Mouse (Mus musculus) spleen, adult 2 months (tissue): ENCODE data around the gene Slc25a23. TPM values are rescaled to one million over a fixed set of nuclear protein-coding genes. Genes with fewer than 3 reads are reported as not detected.

Experiments
- DNase-seq, 2 experiments: peaks; one replicate each; pipeline versions ENCODE4 v3.0.0 to v3.0.0-alpha.2; 2012 to 2021; ENCODE audit warnings: low spot score in 2 of 2, low read depth in 1 of 2
- H3K27ac ChIP-seq: fragments of 200-500 bp; 2 replicates; pipeline ENCODE4 v1.5.1; 2012; ENCODE audit warnings: low read length, inconsistent platforms; ENCODE audit not compliant: insufficient read depth
- H3K27me3 ChIP-seq: fragments of 200-500 bp; 2 replicates; pipeline ENCODE4 v1.6.1; 2012; ENCODE audit warnings: mild to moderate bottlenecking, moderate library complexity, low read length, inconsistent platforms; ENCODE audit not compliant: control insufficient read depth, insufficient read depth
- H3K36me3 ChIP-seq: fragments of 200-500 bp; 2 replicates; pipeline ENCODE4 v1.6.1; 2012; ENCODE audit warnings: mild to moderate bottlenecking, low read length, inconsistent platforms; ENCODE audit not compliant: control insufficient read depth, insufficient read depth
- H3K4me1 ChIP-seq: fragments of 200-500 bp; 2 replicates; pipeline ENCODE4 v1.6.1; 2011; ENCODE audit warnings: inconsistent platforms; ENCODE audit not compliant: control insufficient read depth, insufficient read depth, insufficient read length
- H3K4me3 ChIP-seq: fragments of 200-500 bp; 2 replicates; pipeline ENCODE4 v1.5.1; 2011; ENCODE audit warnings: mild to moderate bottlenecking, inconsistent platforms; ENCODE audit not compliant: insufficient read depth, insufficient read length; ENCODE audit errors: extremely low read depth
- CTCF ChIP-seq: fragments of 200-500 bp; IDR thresholded peaks from 2 replicates; pipeline ENCODE4 v1.5.1; 2011; ENCODE audit warnings: mild to moderate bottlenecking, inconsistent platforms; ENCODE audit not compliant: insufficient read depth, insufficient read length, insufficient replicate concordance; ENCODE audit errors: extremely low read depth
- POLR2A ChIP-seq: fragments of 200-500 bp; IDR thresholded peaks from 2 replicates; pipeline ENCODE4 v1.6.1; 2011; ENCODE audit warnings: low read depth, low read length, inconsistent platforms
- WGBS: fragments of 180-500 bp; shearing (Covaris S2); methylation state at CpG from one replicate; pipeline ENCODE4 v1.1.7; 2018; 5-methylcytosine and 5-hydroxymethylcytosine counted together
- polyA plus RNA-seq: library from polyadenylated mRNA; depleted of rRNA; stranded (reverse); fragments of >200 nt; gene quantifications from 2 replicates; pipeline ENCODE4 v1.2.3, GENCODE M21; 2012

Gene Slc25a23
- polyA plus RNA-seq, 1 experiment = 10.7 TPM

GRCm38 (mm10) chr17:57087049-57087832, 27.6 kb upstream of the Slc25a23 start, which contains the start of gene Tubb4a:
TSS of gene Tubb4a (minus strand) at chr17:57087782.
- Histone ChIP-seq H3K36me3 (no peaks in the 10 kb centered on the region), H3K4me3 (no peak within 1 kb of the TSS), H3K27ac (no peak within 1 kb of the TSS), H3K27me3 (no peaks in the 10 kb centered on the region), H3K4me1 (no peaks in the 10 kb centered on the region)
- TF ChIP-seq POLR2A (no peak), CTCF (no peak)
- DNase-seq = no peak
- 39% methylated on average over 31 of the region's 31 CpGs for WGBS

GRCm38 (mm10) chr17:57085970-57086757, 26.5 kb upstream of the Slc25a23 start:
- H3K36me3 ChIP-seq = peaks cover 1% of the 10 kb centered on the region; the same call in 1 of the 2 replicates
- TF ChIP-seq POLR2A (no peak), CTCF (no peak)
- no peaks in the 10 kb centered on the region for H3K27me3 ChIP-seq
- no peak overlapping the region for H3K27ac ChIP-seq
- no peak overlapping the region for H3K4me3 ChIP-seq
- 89% methylated on average over 11 of the region's 11 CpGs for WGBS
- no peak for DNase-seq
- H3K4me1 ChIP-seq = no peaks in the 10 kb centered on the region

GRCm38 (mm10) chr17:57082481-57082880, 22.8 kb upstream of the Slc25a23 start:
- TF ChIP-seq CTCF = no peak
- no peak for TF ChIP-seq POLR2A
- H3K4me3 ChIP-seq = no peak overlapping the region
- WGBS = 85% methylated on average over 5 of the region's 5 CpGs
- H3K4me1 ChIP-seq = peaks cover 8% of the 10 kb centered on the region; the same call in 1 of the 2 replicates
- no peak for DNase-seq
- H3K27me3 ChIP-seq = no peaks in the 10 kb centered on the region
- peaks cover 2% of the 10 kb centered on the region; the same call in 1 of the 2 replicates for H3K36me3 ChIP-seq
- no peak overlapping the region for H3K27ac ChIP-seq

- Histone ChIP-seq H3K4me3 (no peak overlapping the region), H3K27me3 (no peaks in the 10 kb centered on the region), H3K4me1 (peaks cover 18% of the 10 kb centered on the region; the same call in 1 of the 2 replicates), H3K36me3 (peaks cover 2% of the 10 kb centered on the region; the same call in 1 of the 2 replicates), H3K27ac (no peak overlapping the region)
- TF ChIP-seq POLR2A = no peak
- TF ChIP-seq CTCF = no peak
- 95% methylated on average over 31 of the region's 31 CpGs for WGBS
- no peak for DNase-seq
These were observed 21.7 kb upstream of the Slc25a23 start for GRCm38 (mm10) chr17:57081234-57081842.

GRCm38 (mm10) chr17:57079919-57080318, 20.3 kb upstream of the Slc25a23 start:
- peaks cover 4% of the 10 kb centered on the region; the same call in 1 of the 2 replicates for H3K36me3 ChIP-seq
- 74% methylated on average over 3 of the region's 3 CpGs for WGBS
- DNase-seq = no peak
- H3K27me3 ChIP-seq = no peaks in the 10 kb centered on the region
- no peak overlapping the region for H3K4me3 ChIP-seq
- TF ChIP-seq CTCF (no peak), POLR2A (no peak)
- no peak overlapping the region for H3K27ac ChIP-seq
- H3K4me1 ChIP-seq = peaks cover 22% of the 10 kb centered on the region; the same call in 1 of the 2 replicates

- 7% methylated on average over 6 of the region's 6 CpGs for WGBS
- Histone ChIP-seq H3K4me1 (peaks cover 25% of the 10 kb centered on the region; the same call in 1 of the 2 replicates), H3K36me3 (peaks cover 13% of the 10 kb centered on the region), H3K27ac (peak within 1 kb of the TSS; percentile 93), H3K4me3 (peak within 1 kb of the TSS; percentile 76), H3K27me3 (no peaks in the 10 kb centered on the region)
- peak; percentile 64 to 76 for DNase-seq
- TF ChIP-seq POLR2A (peak; percentile 84), CTCF (no peak)
These were observed 18.7 kb upstream of the Slc25a23 start, which contains the start of gene Dennd1c for GRCm38 (mm10) chr17:57078336-57078735. TSS of gene Dennd1c (minus strand) at chr17:57078514.
